Mouse (Mus musculus) midbrain, embryonic 14.5 days (tissue): ENCODE measurements around the gene Sept5. TPM values are rescaled to one million over a fixed set of nuclear protein-coding genes. Genes with fewer than 3 reads are reported as not detected.

ENCODE experiments used
- ATAC-seq: fragments of 200-750 bp; cut with Nextera tagmentation; 2 replicates; pipeline ENCODE4 v1.8.0; 2017; ENCODE audit warnings: moderate number of reproducible peaks, moderate library complexity; ENCODE audit not compliant: low FRiP score, low TSS enrichment
- DNase-seq: peaks from one replicate; pipeline ENCODE4 v3.0.0-alpha.2; 2015
- H3K27ac ChIP-seq: fragments of 300-500 bp; sonication (generic); replicated peaks from 2 replicates; pipeline ENCODE4 v1.5.1; 2014; ENCODE audit warnings: mild to moderate bottlenecking, low read depth, low read length, moderate library complexity
- H3K27me3 ChIP-seq: fragments of 300-500 bp; sonication (generic); 2 replicates; pipeline ENCODE4 v1.6.1; 2014; ENCODE audit warnings: low read length, control low read depth, mixed read lengths; ENCODE audit not compliant: control insufficient read depth, insufficient read depth
- H3K36me3 ChIP-seq: fragments of 300-500 bp; sonication (generic); 2 replicates; pipeline ENCODE4 v1.6.1; 2014; ENCODE audit warnings: low read length, control low read depth; ENCODE audit not compliant: control insufficient read depth, insufficient read depth
- H3K4me1 ChIP-seq: fragments of 300-500 bp; sonication (generic); 2 replicates; pipeline ENCODE4 v1.6.1; 2014; ENCODE audit warnings: mild to moderate bottlenecking, antibody characterized with exemption, low read length, control low read depth; ENCODE audit not compliant: control insufficient read depth, insufficient read depth
- H3K4me2 ChIP-seq: fragments of 300-500 bp; sonication (generic); 2 replicates; pipeline ENCODE4 v1.6.1; 2014; ENCODE audit warnings: mild to moderate bottlenecking, low read length, moderate library complexity
- H3K4me3 ChIP-seq: fragments of 300-500 bp; sonication (generic); replicated peaks from 2 replicates; pipeline ENCODE4 v1.5.1; 2014; ENCODE audit warnings: low read depth, low read length
- H3K9ac ChIP-seq: fragments of 300-500 bp; sonication (generic); replicated peaks from 2 replicates; pipeline ENCODE4 v1.6.1; 2014; ENCODE audit warnings: mild to moderate bottlenecking, low read length, moderate library complexity
- H3K9me3 ChIP-seq: fragments of 300-500 bp; sonication (generic); 2 replicates; pipeline ENCODE4 v1.6.1; 2016; ENCODE audit warnings: low read length, control low read depth, mixed read lengths; ENCODE audit not compliant: control insufficient read depth
- WGBS: fragments of 180-500 bp; shearing (Covaris S2); extraction: QIAGEN DNeasy Blood & Tissue Kit; methylation state at CpG from one replicate; pipeline ENCODE4 v1.1.7; 2014; 5-methylcytosine and 5-hydroxymethylcytosine counted together
- polyA plus RNA-seq: library from polyadenylated mRNA; unstranded; fragments of >200 nt; fragmentation: Nextera tagmentation; extraction: Ambion mirVana; gene quantifications from 2 replicates; pipeline ENCODE4 v1.2.1, GENCODE M21; 2014

Sept5 gene
- polyA plus RNA-seq, 1 experiment from 2014 or later: 175 TPM

GRCm38 (mm10) chr16:18621362-18622001 is 8.3 kb downstream of the Sept5 start:
- Histone ChIP-seq H3K9ac (peak overlapping the region; percentile 34; the same call in 1 of the 2 replicates), H3K9me3 (no peaks in the 10 kb centered on the region)
- DNase-seq: peak; percentile 57

GRCm38 (mm10) chr16:18620601-18621361 is 9.0 kb downstream of the Sept5 start:
- peak; percentile 77 for DNase-seq
- Histone ChIP-seq H3K36me3 (peaks cover 55% of the 10 kb centered on the region), H3K4me3 (peak overlapping the region; percentile 33), H3K9ac (peak overlapping the region; percentile 34), H3K4me2 (peak overlapping the region; percentile 59), H3K27me3 (peaks cover 85% of the 10 kb centered on the region), H3K4me1 (peaks cover 11% of the 10 kb centered on the region), H3K9me3 (no peaks in the 10 kb centered on the region), H3K27ac (no peak overlapping the region)
- under 1% methylated on average over 72 of the region's 74 CpGs for WGBS
- ATAC-seq: peak; percentile 46; the same call in 1 of the 2 replicates

More at GRCm38 (mm10) chr16:18621362-18622001, 8.3 kb downstream of the Sept5 start:
- no peak for ATAC-seq
- Histone ChIP-seq H3K4me3 (peak overlapping the region; percentile 33), H3K27ac (no peak overlapping the region), H3K4me2 (peak overlapping the region; percentile 59), H3K36me3 (peaks cover 56% of the 10 kb centered on the region), H3K27me3 (peaks cover 86% of the 10 kb centered on the region), H3K4me1 (peaks cover 18% of the 10 kb centered on the region)
- WGBS: 4% methylated on average over 38 of the region's 38 CpGs

DNA sequence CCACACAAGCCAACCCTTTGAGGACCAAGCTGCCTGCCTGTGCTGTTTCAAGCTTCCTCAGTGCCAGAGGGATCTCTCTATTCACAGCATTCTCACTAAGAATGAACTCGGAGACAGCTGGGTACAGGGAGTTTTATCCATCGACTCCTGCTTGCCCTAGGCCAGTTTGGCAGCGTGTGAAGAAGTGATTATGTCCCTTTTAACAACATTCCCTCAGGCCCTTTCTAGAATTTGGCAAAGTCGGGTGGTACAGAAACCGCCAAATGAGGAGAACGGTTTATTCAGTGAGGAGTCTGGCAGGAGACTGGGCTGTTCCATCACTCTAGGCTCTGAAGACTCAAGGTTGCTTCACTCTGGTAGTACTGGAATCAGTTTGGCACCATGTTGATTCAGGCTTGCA is 9.6 kb downstream of the Sept5 start:
- no peak overlapping the region for H3K9ac ChIP-seq
- 18% methylated on average over 6 of the region's 6 CpGs for WGBS

DNA sequence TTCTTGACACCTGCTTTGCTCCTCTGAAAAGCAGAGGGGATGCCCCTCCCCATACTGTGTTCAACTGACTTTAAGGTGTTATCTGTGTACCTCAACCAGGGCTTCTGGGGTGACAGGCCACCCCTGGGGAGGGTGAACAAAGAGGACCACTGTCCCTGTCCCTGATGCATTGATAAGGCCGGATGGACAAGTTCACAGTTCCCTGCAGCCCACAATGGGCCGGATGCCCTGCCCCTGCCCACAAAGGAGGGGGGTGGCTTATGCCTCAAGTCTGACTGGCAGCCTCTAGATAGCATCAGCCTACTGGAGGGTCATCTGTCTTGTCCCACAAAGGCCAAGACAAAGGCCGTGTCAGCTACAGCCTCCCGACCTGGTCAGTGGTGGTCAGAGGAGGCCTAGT is 10.6 kb downstream of the Sept5 start:
- Histone ChIP-seq H3K9ac (no peak overlapping the region), H3K27me3 (peaks cover 68% of the 10 kb centered on the region), H3K27ac (no peak overlapping the region), H3K4me3 (no peak overlapping the region), H3K36me3 (peaks cover 38% of the 10 kb centered on the region), H3K4me2 (no peak overlapping the region), H3K9me3 (no peaks in the 10 kb centered on the region), H3K4me1 (peaks cover 9% of the 10 kb centered on the region; the same call in 1 of the 2 replicates)
- DNase-seq: no peak
- ATAC-seq: no peak
- 21% methylated on average over 4 of the region's 4 CpGs for WGBS

More for the DNA sequence above, 9.6 kb downstream of the Sept5 start:
- no peak overlapping the region for H3K27ac ChIP-seq
- ATAC-seq (no peak), DNase-seq (no peak)
- peak overlapping the region; percentile 59 for H3K4me2 ChIP-seq
- peaks cover 79% of the 10 kb centered on the region for H3K27me3 ChIP-seq
- peaks cover 49% of the 10 kb centered on the region for H3K36me3 ChIP-seq
- peaks cover 9% of the 10 kb centered on the region; the same call in 1 of the 2 replicates for H3K4me1 ChIP-seq
- H3K4me3 ChIP-seq: no peak overlapping the region
- no peaks in the 10 kb centered on the region for H3K9me3 ChIP-seq

GRCm38 (mm10) chr16:18618297-18618696 is 11.5 kb downstream of the Sept5 start:
- ATAC-seq (no peak), DNase-seq (no peak)
- no peak overlapping the region for H3K4me2 ChIP-seq
- WGBS: 39% methylated on average over 2 of the region's 2 CpGs
- H3K27ac ChIP-seq: no peak overlapping the region
- no peak overlapping the region for H3K4me3 ChIP-seq
- H3K27me3 ChIP-seq: peaks cover 60% of the 10 kb centered on the region
- no peak overlapping the region for H3K9ac ChIP-seq
- no peaks in the 10 kb centered on the region for H3K9me3 ChIP-seq
- peaks cover 9% of the 10 kb centered on the region; the same call in 1 of the 2 replicates for H3K4me1 ChIP-seq
- H3K36me3 ChIP-seq: peaks cover 30% of the 10 kb centered on the region

- Histone ChIP-seq H3K27me3 (peaks cover 52% of the 10 kb centered on the region), H3K4me2 (peak overlapping the region; percentile 52), H3K27ac (no peak overlapping the region), H3K36me3 (peaks cover 22% of the 10 kb centered on the region), H3K9me3 (no peaks in the 10 kb centered on the region), H3K4me3 (peak overlapping the region; percentile 23), H3K9ac (no peak overlapping the region), H3K4me1 (peaks cover 9% of the 10 kb centered on the region; the same call in 1 of the 2 replicates)
- WGBS: 2% methylated on average over 27 of the region's 27 CpGs
- ATAC-seq (peak; percentile 51), DNase-seq (peak; percentile 95)
Observed at GRCm38 (mm10) chr16:18617370-18618065, 12.2 kb downstream of the Sept5 start.

DNA sequence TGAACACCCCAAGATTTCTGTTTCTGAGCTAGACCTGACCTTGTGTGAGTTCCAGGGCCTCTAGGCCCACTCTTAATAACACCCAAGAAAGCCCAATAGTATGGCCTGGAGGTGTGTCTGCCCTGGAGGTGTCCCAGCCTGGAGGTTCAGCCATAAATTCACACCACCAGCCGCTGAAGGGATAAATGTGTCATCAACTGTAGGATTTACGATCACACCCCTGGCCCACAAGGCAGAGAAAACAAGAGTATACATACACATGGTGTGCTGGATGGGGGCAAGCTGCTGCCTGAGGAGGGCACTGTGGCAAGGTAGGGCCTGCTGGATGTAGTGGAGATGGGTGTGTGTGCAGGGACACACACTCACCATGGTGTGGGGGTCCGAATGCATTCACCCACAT is 16.5 kb downstream of the Sept5 start:
- H3K9me3 ChIP-seq: no peaks in the 10 kb centered on the region
- H3K36me3 ChIP-seq: no peaks in the 10 kb centered on the region
- H3K4me3 ChIP-seq: no peak overlapping the region
- 95% methylated on average over 3 of the region's 3 CpGs for WGBS
- H3K4me1 ChIP-seq: no peaks in the 10 kb centered on the region
- DNase-seq (no peak), ATAC-seq (no peak)
- H3K9ac ChIP-seq: no peak overlapping the region
- H3K27ac ChIP-seq: no peak overlapping the region
- H3K4me2 ChIP-seq: no peak overlapping the region
- peaks cover 10% of the 10 kb centered on the region for H3K27me3 ChIP-seq

GRCm38 (mm10) chr16:18611752-18612151 is 18.0 kb downstream of the Sept5 start:
- H3K4me3 ChIP-seq: no peak overlapping the region
- H3K27ac ChIP-seq: no peak overlapping the region
- H3K9me3 ChIP-seq: no peaks in the 10 kb centered on the region
- H3K4me1 ChIP-seq: no peaks in the 10 kb centered on the region
- DNase-seq: no peak
- 83% methylated on average over 13 of the region's 13 CpGs for WGBS
- H3K4me2 ChIP-seq: no peak overlapping the region
- peaks cover 9% of the 10 kb centered on the region; the same call in 1 of the 2 replicates for H3K27me3 ChIP-seq
- no peak for ATAC-seq
- H3K36me3 ChIP-seq: no peaks in the 10 kb centered on the region
- no peak overlapping the region for H3K9ac ChIP-seq
